Mouse (Mus musculus): ENCODE measurements around the gene Avpr1a. TPM values are rescaled to one million over a fixed set of nuclear protein-coding genes. Genes with fewer than 3 reads are reported as not detected.

Gene Avpr1a
- polyA plus RNA-seq, 1 experiment, result 0.65 TPM

- TF ChIP-seq POLR2A (IDR thresholded peaks at IDR 0.05; ENCODE audit: control insufficient read depth, low read depth, low read length) (no peak), CTCF (IDR thresholded peaks at IDR 0.05; ENCODE audit: control insufficient read depth, insufficient read depth, insufficient replicate concordance, low read depth, low read length) (0 out of 2 replicates have a peak, but pooled peaks have one; percentile 5)
- no peaks in the 10 kb centered on the region for H3K36me3 ChIP-seq (ENCODE audit: control insufficient read depth, insufficient read depth, low read length)
- H3K4me1 ChIP-seq (ENCODE audit: control insufficient read depth, insufficient read depth, low read length), result peaks cover 3% of the 10 kb centered on the region; the same call in 1 of the 2 replicates
- no peak overlapping the region for H3K27ac ChIP-seq (ENCODE audit: control insufficient read depth, insufficient read depth, low read depth, low read length)
- no peaks in the 10 kb centered on the region for H3K27me3 ChIP-seq (ENCODE audit: control insufficient read depth, insufficient read depth, low read length)
- H3K4me3 ChIP-seq (ENCODE audit: control insufficient read depth, low read depth, low read length), result peak overlapping the region; percentile 56
Measured at GRCm38 (mm10) chr10:122448717-122449611, 665 bp downstream of the Avpr1a start.

- TF ChIP-seq POLR2A (IDR thresholded peaks at IDR 0.05; ENCODE audit: control insufficient read depth, low read depth, low read length), result no peak
- TF ChIP-seq CTCF (IDR thresholded peaks at IDR 0.05; ENCODE audit: control insufficient read depth, insufficient read depth, insufficient replicate concordance, low read depth, low read length), result no peak
- Histone ChIP-seq H3K4me3 (ENCODE audit: control insufficient read depth, low read depth, low read length) (peak overlapping the region; percentile 56; the same call in 1 of the 2 replicates), H3K4me1 (ENCODE audit: control insufficient read depth, insufficient read depth, low read length) (peaks cover 3% of the 10 kb centered on the region; the same call in 1 of the 2 replicates), H3K36me3 (ENCODE audit: control insufficient read depth, insufficient read depth, low read length) (no peaks in the 10 kb centered on the region), H3K27ac (ENCODE audit: control insufficient read depth, insufficient read depth, low read depth, low read length) (no peak overlapping the region), H3K27me3 (ENCODE audit: control insufficient read depth, insufficient read depth, low read length) (no peaks in the 10 kb centered on the region)
Measured at GRCm38 (mm10) chr10:122449856-122450255, 1.6 kb downstream of the Avpr1a start.

- no peak for TF ChIP-seq POLR2A (IDR thresholded peaks at IDR 0.05; ENCODE audit: control insufficient read depth, low read depth, low read length)
- no peak for TF ChIP-seq CTCF (IDR thresholded peaks at IDR 0.05; ENCODE audit: control insufficient read depth, insufficient read depth, insufficient replicate concordance, low read depth, low read length)
- H3K27ac ChIP-seq (ENCODE audit: control insufficient read depth, insufficient read depth, low read depth, low read length), result no peak overlapping the region
Measured at GRCm38 (mm10) chr10:122453466-122453865, 5.2 kb downstream of the Avpr1a start.

DNA sequence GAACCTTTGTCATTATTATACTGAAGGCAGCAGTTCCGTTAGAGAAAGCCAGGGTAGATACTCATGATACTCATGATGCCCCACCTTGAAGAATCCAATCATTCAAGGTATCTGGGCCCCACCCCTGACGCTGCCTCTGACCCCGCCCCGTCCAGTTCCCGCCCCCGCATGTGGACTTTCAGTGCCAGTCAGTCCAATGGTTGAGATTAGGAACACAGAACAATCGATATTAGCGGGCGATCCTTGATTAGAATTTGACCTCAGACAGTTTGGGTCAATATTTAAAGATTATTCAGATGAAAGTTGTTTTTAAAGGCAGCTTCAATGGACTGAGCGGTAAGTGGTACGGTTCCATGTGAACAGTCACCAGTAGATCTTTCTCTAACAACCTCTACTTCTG is 7.5 kb downstream of the Avpr1a start:
- no peak overlapping the region for H3K4me3 ChIP-seq (ENCODE audit: control insufficient read depth, low read depth, low read length)
- no peak overlapping the region for H3K27ac ChIP-seq (ENCODE audit: control insufficient read depth, insufficient read depth, low read depth, low read length)
- H3K36me3 ChIP-seq (ENCODE audit: control insufficient read depth, insufficient read depth, low read length), result no peaks in the 10 kb centered on the region
- H3K27me3 ChIP-seq (ENCODE audit: control insufficient read depth, insufficient read depth, low read length), result no peaks in the 10 kb centered on the region
- TF ChIP-seq CTCF (IDR thresholded peaks at IDR 0.05; ENCODE audit: control insufficient read depth, insufficient read depth, insufficient replicate concordance, low read depth, low read length) (no peak), POLR2A (IDR thresholded peaks at IDR 0.05; ENCODE audit: control insufficient read depth, low read depth, low read length) (no peak)
- H3K4me1 ChIP-seq (ENCODE audit: control insufficient read depth, insufficient read depth, low read length), result no peaks in the 10 kb centered on the region

More at GRCm38 (mm10) chr10:122453466-122453865, 5.2 kb downstream of the Avpr1a start:
- no peaks in the 10 kb centered on the region for H3K36me3 ChIP-seq (ENCODE audit: control insufficient read depth, insufficient read depth, low read length)
- H3K4me1 ChIP-seq (ENCODE audit: control insufficient read depth, insufficient read depth, low read length), result peaks cover 3% of the 10 kb centered on the region; the same call in 1 of the 2 replicates
- no peaks in the 10 kb centered on the region for H3K27me3 ChIP-seq (ENCODE audit: control insufficient read depth, insufficient read depth, low read length)
- no peak overlapping the region for H3K4me3 ChIP-seq (ENCODE audit: control insufficient read depth, low read depth, low read length)

- Histone ChIP-seq H3K27ac (ENCODE audit: control insufficient read depth, insufficient read depth, low read depth, low read length) (no peak overlapping the region), H3K4me3 (ENCODE audit: control insufficient read depth, low read depth, low read length) (no peak overlapping the region), H3K27me3 (ENCODE audit: control insufficient read depth, insufficient read depth, low read length) (no peaks in the 10 kb centered on the region), H3K4me1 (ENCODE audit: control insufficient read depth, insufficient read depth, low read length) (no peaks in the 10 kb centered on the region), H3K36me3 (ENCODE audit: control insufficient read depth, insufficient read depth, low read length) (no peaks in the 10 kb centered on the region)
- no peak for TF ChIP-seq CTCF (IDR thresholded peaks at IDR 0.05; ENCODE audit: control insufficient read depth, insufficient read depth, insufficient replicate concordance, low read depth, low read length)
- TF ChIP-seq POLR2A (IDR thresholded peaks at IDR 0.05; ENCODE audit: control insufficient read depth, low read depth, low read length), result no peak
Measured at GRCm38 (mm10) chr10:122476846-122477245, 28.5 kb downstream of the Avpr1a start.

GRCm38 (mm10) chr10:122498551-122498950 is 50.3 kb downstream of the Avpr1a start:
- Histone ChIP-seq H3K27ac (ENCODE audit: control insufficient read depth, insufficient read depth, low read depth, low read length) (no peak overlapping the region), H3K4me3 (ENCODE audit: control insufficient read depth, low read depth, low read length) (no peak overlapping the region), H3K36me3 (ENCODE audit: control insufficient read depth, insufficient read depth, low read length) (no peaks in the 10 kb centered on the region), H3K27me3 (ENCODE audit: control insufficient read depth, insufficient read depth, low read length) (no peaks in the 10 kb centered on the region), H3K4me1 (ENCODE audit: control insufficient read depth, insufficient read depth, low read length) (no peaks in the 10 kb centered on the region)
- no peak for TF ChIP-seq POLR2A (IDR thresholded peaks at IDR 0.05; ENCODE audit: control insufficient read depth, low read depth, low read length)
- TF ChIP-seq CTCF (IDR thresholded peaks at IDR 0.05; ENCODE audit: control insufficient read depth, insufficient read depth, insufficient replicate concordance, low read depth, low read length), result no peak

GRCm38 (mm10) chr10:122499306-122499705 is 51.0 kb downstream of the Avpr1a start:
- Histone ChIP-seq H3K27me3 (ENCODE audit: control insufficient read depth, insufficient read depth, low read length) (no peaks in the 10 kb centered on the region), H3K4me3 (ENCODE audit: control insufficient read depth, low read depth, low read length) (no peak overlapping the region), H3K4me1 (ENCODE audit: control insufficient read depth, insufficient read depth, low read length) (no peaks in the 10 kb centered on the region), H3K27ac (ENCODE audit: control insufficient read depth, insufficient read depth, low read depth, low read length) (no peak overlapping the region), H3K36me3 (ENCODE audit: control insufficient read depth, insufficient read depth, low read length) (no peaks in the 10 kb centered on the region)
- TF ChIP-seq CTCF (IDR thresholded peaks at IDR 0.05; ENCODE audit: control insufficient read depth, insufficient read depth, insufficient replicate concordance, low read depth, low read length) (no peak), POLR2A (IDR thresholded peaks at IDR 0.05; ENCODE audit: control insufficient read depth, low read depth, low read length) (no peak)

Other genes starting within 250 kb of the Avpr1a start
- 12.5 and 13.5 TPM in 2 replicates for gene Ppm1h, start 230.3 kb downstream of the Avpr1a start, polyA plus RNA-seq (2012; rRNA removed)

Data from testis, adult 2 months (tissue).